In the genomic region with DNA sequence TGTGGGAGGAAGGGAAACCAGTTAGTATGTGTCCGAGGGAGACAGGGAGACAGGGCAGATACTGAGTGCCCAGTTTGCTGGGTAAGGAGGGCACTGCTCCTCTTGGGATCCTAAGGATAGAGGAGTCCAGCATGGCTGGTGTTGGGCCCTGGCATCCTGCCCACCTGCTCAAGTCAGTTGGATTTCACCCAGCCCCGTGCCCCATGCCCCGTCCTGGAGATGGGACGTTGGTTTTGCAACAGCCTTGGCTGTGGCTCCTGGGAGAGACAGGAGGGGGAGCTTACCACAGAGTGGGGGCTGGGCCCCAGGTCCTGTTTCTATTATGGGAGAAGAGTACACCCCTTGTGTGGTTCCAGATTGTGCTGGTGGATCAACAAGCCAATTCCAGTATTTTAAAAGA, we compare ENCODE assay signal across 1 mouse cellular context.
TF ChIP-seq lines count a peak whose summit lies in the region.

No protein-coding gene starts in this region.

TF ChIP-seq in myocyte, 11 proteins besides CTCF, POLR2A, EP300 and RAD21 (continued from another document):
- TF ChIP-seq POLR2AphosphoS2 (IDR thresholded peaks at IDR 0.05; ENCODE audit: insufficient read length, low read depth), result no peak
- TF ChIP-seq SRF (IDR thresholded peaks at IDR 0.05; ENCODE audit: control insufficient read depth, insufficient read length, low read depth), result no peak
- no peak for TF ChIP-seq E2F4 (IDR thresholded peaks at IDR 0.05; ENCODE audit: insufficient read depth)
